Mouse (Mus musculus) megakaryocyte progenitor cell, adult 5-6 weeks (primary cell): ENCODE measurements around the gene B3gat3. TPM values are rescaled to one million over a fixed set of nuclear protein-coding genes. Genes with fewer than 3 reads are reported as not detected.
"Not testable (repeated sequence)": the region's sequence is repeated elsewhere in the genome, so short reads cannot be mapped to it uniquely, and the experiment has no call there.

Experiments
- ATAC-seq: replicated peaks from 2 replicates; pipeline ENCODE4 v1.8.0; 2016; ENCODE audit warnings: mild to moderate bottlenecking, moderate TSS enrichment, inconsistent platforms; ENCODE audit not compliant: poor library complexity
- total RNA-seq, 2 experiments: library from RNA; stranded (forward) in 1 of 2; stranded (reverse) in 1 of 2; fragments of 157-497, 149-512 nt in 1 of 2; fragments of 200-1000 nt in 1 of 2; gene quantifications; 2 replicates each; pipeline versions ENCODE4 v1.2.3 to v1.2.4; 2015 to 2017

B3gat3 gene
- total RNA-seq (2015) (12.7 and 17.2 TPM in 2 replicates), total RNA-seq (2017) (20.5 and 21.6 TPM in 2 replicates)

DNA sequence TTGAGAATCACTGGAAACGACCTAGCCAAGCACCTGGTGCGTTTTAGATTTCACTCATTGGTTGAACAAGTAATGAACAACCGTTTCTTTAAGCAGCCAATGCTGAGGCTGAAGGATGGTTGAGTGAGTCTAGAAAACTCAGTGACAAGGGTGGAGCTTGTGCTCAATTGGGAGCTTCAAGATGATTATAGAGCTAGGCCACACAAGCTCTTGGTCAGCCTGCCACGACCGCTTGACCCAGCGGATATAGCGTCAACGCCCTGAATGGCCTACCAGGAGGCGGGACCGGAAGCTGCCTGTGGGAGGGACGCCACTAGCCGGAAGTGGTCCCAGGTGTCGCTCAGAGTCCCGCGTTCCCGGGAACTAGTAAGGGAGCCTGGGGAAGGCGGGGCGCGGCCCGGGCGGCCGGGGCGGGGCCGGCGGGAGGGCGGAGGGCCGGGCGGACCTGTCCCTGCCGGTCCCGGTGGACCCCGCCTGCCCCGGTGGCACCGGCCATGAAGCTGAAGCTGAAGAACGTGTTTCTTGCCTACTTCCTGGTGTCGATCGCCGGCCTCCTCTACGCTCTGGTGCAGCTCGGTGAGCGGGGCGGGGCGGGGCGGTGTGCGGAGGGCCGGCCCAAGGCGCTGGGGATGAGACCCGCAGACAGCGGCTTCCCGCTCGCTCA lies at the start of gene B3gat3:
Gene B3gat3, plus strand, starts transcription at position 302 of the 664 bp plus-strand sequence.
- ATAC-seq, result peak; percentile 91

DNA sequence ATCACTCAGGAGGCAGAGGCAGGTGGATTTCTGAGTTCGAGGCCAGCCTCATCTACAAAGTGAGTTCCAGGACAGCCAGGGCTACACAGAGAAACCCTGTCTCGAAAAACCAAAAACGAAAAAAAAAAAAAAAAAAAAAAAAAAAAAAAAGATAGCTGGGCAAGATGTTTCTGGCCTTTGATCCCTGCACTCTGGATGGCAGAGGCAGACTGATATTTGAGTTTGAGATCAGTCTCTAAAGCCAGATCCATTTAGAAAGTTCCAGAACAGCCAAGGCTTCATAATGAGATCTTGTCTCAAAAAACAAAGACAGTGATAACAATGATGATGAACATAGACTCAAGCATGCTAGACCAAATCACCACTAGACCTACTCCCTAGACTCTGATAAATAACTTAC lies 49.8 kb upstream of the B3gat3 start:
- ATAC-seq, result not testable (repeated sequence)

DNA sequence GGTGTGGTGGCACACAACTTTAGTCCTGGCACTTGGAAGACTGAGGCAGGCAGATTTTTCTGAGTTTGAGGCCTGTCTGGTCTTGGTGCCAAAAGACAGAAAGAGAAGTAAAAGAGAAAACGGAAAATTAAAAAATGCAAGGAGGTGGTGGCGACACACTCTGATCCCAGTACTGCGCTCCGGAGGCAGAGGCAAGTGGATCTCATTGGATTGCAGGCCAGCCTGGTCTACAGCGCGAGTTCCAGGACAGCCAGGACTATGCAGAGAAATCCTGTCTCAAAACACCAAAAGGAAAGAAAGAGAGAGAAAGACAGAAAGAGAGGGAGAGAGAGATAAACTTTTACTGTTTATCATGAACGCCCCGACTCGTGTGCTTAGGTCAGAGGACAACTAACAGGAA lies 49.3 kb upstream of the B3gat3 start:
- ATAC-seq, result peak; percentile 6; the same call in 1 of the 2 replicates

GRCm38 (mm10) chr19:8871267-8872186 lies 48.6 kb upstream of the B3gat3 start, which contains the start of gene Ubxn1:
Ubxn1 (plus strand) TSS chr19:8871496.
- peak; percentile 99 for ATAC-seq

DNA sequence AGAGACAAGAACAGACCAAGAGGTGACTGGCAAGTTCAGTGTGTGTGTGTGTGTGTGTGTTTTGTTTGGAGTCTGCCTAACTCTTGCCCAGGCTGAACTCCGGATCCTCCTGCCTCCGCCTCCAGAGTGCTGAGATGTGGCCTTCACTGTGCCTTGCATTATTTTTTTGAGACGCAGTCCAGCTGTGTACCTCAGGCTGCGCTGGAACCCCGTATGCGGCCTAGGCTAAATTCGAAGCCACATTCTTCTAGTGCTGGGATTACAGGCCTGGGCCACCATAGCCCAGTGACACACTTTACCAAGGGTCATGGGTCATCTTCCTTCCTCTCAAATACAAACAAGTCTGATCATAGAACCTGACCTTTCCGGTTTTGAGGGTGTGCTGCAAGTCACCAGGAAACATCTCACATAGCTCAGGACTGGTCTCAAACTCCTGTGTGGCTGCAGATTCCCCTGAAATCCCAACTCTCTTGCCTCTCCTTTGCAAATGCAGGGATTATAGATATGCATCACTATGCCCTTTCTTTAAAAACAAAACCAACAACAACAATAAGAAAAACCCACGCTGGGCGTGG lies 47.8 kb upstream of the B3gat3 start:
- no peak for ATAC-seq

DNA sequence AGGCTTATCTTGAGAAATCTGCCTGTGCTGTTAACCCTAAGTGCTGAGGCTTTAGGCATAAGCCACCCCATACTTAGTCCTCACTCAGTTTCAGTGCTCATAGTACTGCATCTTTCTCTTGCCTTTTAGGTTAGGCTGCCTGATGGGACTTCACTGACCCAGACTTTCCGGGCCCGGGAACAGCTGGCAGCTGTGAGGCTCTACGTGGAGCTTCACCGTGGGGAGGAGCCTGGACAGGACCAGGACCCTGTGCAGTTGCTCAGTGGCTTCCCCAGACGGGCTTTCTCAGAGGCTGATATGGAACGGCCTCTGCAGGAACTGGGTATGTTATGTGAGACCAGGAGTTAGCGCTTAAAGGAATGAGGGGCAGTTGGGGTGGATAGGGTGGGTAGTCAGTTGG lies 45.1 kb upstream of the B3gat3 start:
- ATAC-seq, result no peak

- ATAC-seq, result peak; percentile 98
Measured at GRCm38 (mm10) chr19:8880311-8881033, 39.7 kb upstream of the B3gat3 start, which contains the start of gene Uqcc3. Uqcc3 (minus strand) TSS chr19:8880923.

DNA sequence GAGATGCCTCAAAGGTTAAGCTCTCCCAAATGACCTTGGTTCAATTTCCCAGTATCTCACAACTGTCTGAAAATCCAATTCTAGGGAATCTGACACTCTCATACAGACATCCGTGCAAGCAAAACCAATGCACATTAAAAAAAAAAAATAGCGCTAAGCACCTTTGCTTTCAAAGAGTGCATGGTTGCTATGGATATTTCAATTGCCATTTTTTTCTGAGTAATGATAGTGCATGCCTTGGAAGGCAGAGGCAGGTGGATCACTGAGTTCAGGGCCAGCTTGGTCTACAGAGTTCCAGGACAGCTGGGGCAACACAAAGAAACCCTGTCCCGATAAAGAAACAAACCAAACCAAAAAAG lies 39.2 kb upstream of the B3gat3 start:
- ATAC-seq, result peak; percentile 21

GRCm38 (mm10) chr19:8883616-8884015 lies 36.6 kb upstream of the B3gat3 start, which contains the start of the genes Lbhd1 and Gm49403:
Lbhd1 (plus strand) TSS chr19:8883732.
Gm49403 (plus strand) TSS chr19:8883930.
- ATAC-seq, result no peak

GRCm38 (mm10) chr19:8886916-8887584 lies 33.1 kb upstream of the B3gat3 start:
- no peak for ATAC-seq

- ATAC-seq, result 0 out of 2 replicates have a peak, but pooled peaks have one; percentile 9
Measured at GRCm38 (mm10) chr19:8887585-8888463, 32.4 kb upstream of the B3gat3 start.

DNA sequence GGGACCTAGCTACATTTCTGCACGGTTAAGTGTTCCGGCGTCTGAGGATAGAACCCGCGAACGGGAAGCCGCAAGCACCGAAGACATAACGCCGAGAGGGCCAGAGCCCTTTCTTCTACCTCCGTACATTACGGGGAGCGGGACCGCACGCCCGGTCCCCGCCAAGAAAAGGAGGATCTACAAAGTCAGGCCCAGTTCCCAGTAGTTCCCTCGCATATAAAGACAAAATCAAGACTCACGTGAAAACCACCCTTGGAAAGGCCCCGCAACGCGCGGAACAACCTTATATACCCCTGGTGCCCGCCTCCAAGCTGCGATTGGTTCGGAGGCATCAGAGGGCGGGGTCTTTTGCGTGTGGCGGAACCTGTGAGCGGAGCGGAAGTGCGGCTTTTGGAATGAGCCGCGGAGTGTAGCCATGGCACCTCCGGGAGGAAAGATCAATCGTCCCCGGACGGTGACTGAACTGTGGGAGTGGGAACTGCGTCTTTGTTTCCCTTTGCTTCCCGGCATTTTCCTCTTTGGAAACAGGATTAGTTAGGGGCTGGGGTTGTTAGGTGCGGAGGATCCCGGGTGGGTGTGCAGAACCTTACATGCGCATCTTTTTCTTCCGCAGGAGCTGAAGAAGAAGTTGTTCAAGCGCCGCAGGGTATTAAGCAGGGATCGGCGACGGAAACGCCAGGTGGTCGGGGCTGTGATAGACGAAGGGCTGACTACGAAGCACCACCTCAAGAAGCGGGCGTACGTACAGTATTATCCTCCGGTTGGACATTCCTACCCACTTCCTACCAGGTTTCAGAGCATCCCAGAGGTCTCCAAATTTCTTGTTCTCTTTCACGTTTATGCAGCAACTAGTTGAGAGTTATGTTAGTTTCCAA lies 31.4 kb upstream of the B3gat3 start, which contains the start of the genes 1810009A15Rik and Gm49416:
Gene 1810009A15Rik, plus strand, starts transcription at position 343 of the 875 bp plus-strand sequence.
Gene Gm49416, plus strand, starts transcription at position 416 of the 875 bp plus-strand sequence.
- ATAC-seq, result peak; percentile 87

DNA sequence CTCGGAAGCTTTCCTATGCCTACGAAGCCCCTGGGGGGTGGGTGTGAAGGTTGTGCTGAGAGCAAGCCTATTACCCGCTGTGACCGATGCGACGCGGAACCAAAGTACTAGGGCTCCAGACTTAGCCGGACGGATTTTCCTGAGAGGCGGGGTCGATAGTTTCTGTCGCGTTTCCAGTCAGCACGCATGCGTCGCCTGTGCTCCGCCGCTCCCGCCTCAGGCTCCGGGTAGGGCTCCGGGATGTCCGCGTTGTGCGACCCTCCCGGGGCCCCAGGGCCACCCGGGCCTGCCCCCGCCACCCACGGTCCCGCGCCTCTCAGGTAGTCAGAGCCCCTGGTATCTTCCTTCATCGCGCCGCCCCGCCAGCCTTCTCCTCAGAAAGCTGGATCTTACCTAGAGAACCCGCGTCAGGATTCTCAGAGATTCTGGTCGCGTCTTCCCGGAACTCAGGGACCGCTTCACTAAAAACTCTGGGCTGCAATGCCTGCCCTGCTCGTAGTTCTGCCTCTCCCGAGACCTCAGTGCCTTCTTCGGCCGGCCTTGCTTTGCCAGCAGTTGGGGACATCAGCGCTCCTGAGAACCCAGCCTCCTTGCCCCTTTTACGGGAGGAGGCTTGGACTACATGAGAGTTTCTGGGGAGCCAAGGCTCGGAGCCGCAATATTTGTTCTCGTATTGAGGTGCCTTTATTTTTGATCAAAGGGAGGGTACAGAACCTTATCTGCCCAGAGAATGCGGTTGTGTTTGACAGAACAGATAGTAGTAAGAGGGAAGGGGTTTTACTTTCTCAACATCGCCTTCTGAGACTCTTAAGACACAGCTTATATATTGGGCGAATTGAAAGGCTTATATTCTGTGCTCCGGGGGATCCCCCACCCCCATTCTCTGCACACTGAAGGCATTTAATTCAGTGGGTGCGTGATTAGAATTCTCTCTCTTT lies 27.1 kb upstream of the B3gat3 start, which contains the start of gene Ints5:
Gene Ints5, plus strand, starts transcription at position 177 of the 938 bp plus-strand sequence.
- ATAC-seq, result peak; percentile 66

- ATAC-seq, result no peak
Measured at GRCm38 (mm10) chr19:8895397-8895960, 24.7 kb upstream of the B3gat3 start.

GRCm38 (mm10) chr19:8896231-8896630 lies 23.9 kb upstream of the B3gat3 start:
- not testable (repeated sequence) for ATAC-seq

- ATAC-seq, result not testable (repeated sequence)
Measured at GRCm38 (mm10) chr19:8897211-8897864, 22.8 kb upstream of the B3gat3 start.
